Mouse (Mus musculus): ENCODE results near the gene Nat8f1. TPM values are rescaled to one million over a fixed set of nuclear protein-coding genes. Genes with fewer than 3 reads are reported as not detected.

Nat8f1 gene
- polyA plus RNA-seq, 1 experiment from 2014 or later: 5.5 TPM

DNA sequence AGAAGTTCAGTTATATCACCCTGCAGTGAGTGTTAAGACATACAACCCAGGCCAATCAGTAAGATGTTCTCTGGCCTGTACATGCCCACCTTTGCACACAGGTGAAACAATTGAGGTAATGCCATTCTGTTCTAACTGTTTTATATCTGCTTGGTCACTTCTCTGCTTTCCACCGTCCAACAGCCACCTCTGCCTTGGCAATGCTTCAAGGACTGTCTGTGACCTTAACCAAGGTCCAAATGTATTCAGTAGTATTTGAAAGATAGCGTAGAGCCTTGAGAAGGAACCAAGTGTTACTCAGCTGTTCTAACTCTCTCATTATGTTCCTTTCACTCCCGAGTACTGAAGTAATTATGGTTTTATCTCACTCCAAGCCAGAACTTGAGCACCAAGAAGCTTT lies 52.9 kb downstream of the Nat8f1 start:
- Histone ChIP-seq H3K4me3 (no peak overlapping the region), H3K27ac (replicated peaks) (no peak overlapping the region), H3K9me3 (no peaks in the 10 kb centered on the region), H3K27me3 (replicated peaks; ENCODE audit: low read depth, poor library complexity, severe bottlenecking) (no peaks in the 10 kb centered on the region), H3K4me1 (no peaks in the 10 kb centered on the region), H3K36me3 (replicated peaks) (no peaks in the 10 kb centered on the region)
- 78% methylated on average over 3 of the region's 3 CpGs for WGBS
- DNase-seq (ENCODE audit: low spot score): no peak

- Histone ChIP-seq H3K27me3 (replicated peaks; ENCODE audit: low read depth, poor library complexity, severe bottlenecking) (no peaks in the 10 kb centered on the region), H3K27ac (replicated peaks) (no peak overlapping the region), H3K4me1 (no peaks in the 10 kb centered on the region), H3K36me3 (replicated peaks) (no peaks in the 10 kb centered on the region), H3K4me3 (no peak overlapping the region), H3K9me3 (no peaks in the 10 kb centered on the region)
- DNase-seq (ENCODE audit: low spot score): no peak
- WGBS: 86% methylated on average over 3 of the region's 3 CpGs
These were observed 54.2 kb downstream of the Nat8f1 start for GRCm38 (mm10) chr6:85861247-85861646.

Other genes starting within 250 kb of the Nat8f1 start
- gene Nat8f7, start 202.5 kb downstream of the Nat8f1 start, polyA plus RNA-seq (2016; fragmentation: Nextera tagmentation; extraction: Ambion mirVana): not detected in 2 replicates
- gene Nat8f3, start 149.9 kb downstream of the Nat8f1 start, polyA plus RNA-seq (2016; fragmentation: Nextera tagmentation; extraction: Ambion mirVana): 0.21 TPM in 1 of 2 replicates, not detected in the other
- gene Nat8f6, start 94.7 kb downstream of the Nat8f1 start, polyA plus RNA-seq (2016; fragmentation: Nextera tagmentation; extraction: Ambion mirVana): not detected in 2 replicates
- not detected in 2 replicates for gene Nat8f5, start 94.7 kb downstream of the Nat8f1 start, polyA plus RNA-seq (2016; fragmentation: Nextera tagmentation; extraction: Ambion mirVana)
- gene Nat8, start 83.6 kb downstream of the Nat8f1 start, polyA plus RNA-seq (2016; fragmentation: Nextera tagmentation; extraction: Ambion mirVana): not detected in 2 replicates
- not detected in 2 replicates for gene Nat8f2, start 46.5 kb downstream of the Nat8f1 start, polyA plus RNA-seq (2016; fragmentation: Nextera tagmentation; extraction: Ambion mirVana)
- gene Nat8f4, start 10.8 kb downstream of the Nat8f1 start, polyA plus RNA-seq (2016; fragmentation: Nextera tagmentation; extraction: Ambion mirVana): 2.8 and 3.3 TPM in 2 replicates
- 29.0 and 36.7 TPM in 2 replicates for gene Tprkb, start 3.8 kb downstream of the Nat8f1 start, polyA plus RNA-seq (2016; fragmentation: Nextera tagmentation; extraction: Ambion mirVana)
- gene Dusp11, start 46.0 kb upstream of the Nat8f1 start, polyA plus RNA-seq (2016; fragmentation: Nextera tagmentation; extraction: Ambion mirVana): 38.7 and 39.9 TPM in 2 replicates
- gene Figla, start 100.5 kb upstream of the Nat8f1 start, polyA plus RNA-seq (2016; fragmentation: Nextera tagmentation; extraction: Ambion mirVana): not detected in 2 replicates
- gene Add2, start 113.0 kb upstream of the Nat8f1 start, polyA plus RNA-seq (2016; fragmentation: Nextera tagmentation; extraction: Ambion mirVana): 23.4 and 26.6 TPM in 2 replicates

Data from embryonic facial prominence, embryonic 10.5 days (tissue).